Mouse (Mus musculus) cerebellum, adult 2 months (tissue): Measurements from ENCODE around the gene Vat1. TPM values are rescaled to one million over a fixed set of nuclear protein-coding genes. Genes with fewer than 3 reads are reported as not detected.

Experiments
- DNase-seq, 2 experiments: peaks; one replicate each; pipeline ENCODE4 v3.0.0; 2021
- H3K27ac ChIP-seq: fragments of 200-500 bp; 2 replicates; pipeline ENCODE4 v1.5.1; 2012; ENCODE audit warnings: low read length, control low read depth, inconsistent platforms; ENCODE audit not compliant: insufficient read depth
- H3K27me3 ChIP-seq: fragments of 200-500 bp; 2 replicates; pipeline ENCODE4 v1.6.1; 2012; ENCODE audit warnings: inconsistent platforms, mild to moderate bottlenecking, low read length, moderate library complexity; ENCODE audit not compliant: control insufficient read depth, insufficient read depth
- H3K4me1 ChIP-seq: fragments of 200-500 bp; 2 replicates; pipeline ENCODE4 v1.6.1; 2011; ENCODE audit warnings: low read length; ENCODE audit not compliant: control insufficient read depth, insufficient read depth
- H3K4me3 ChIP-seq: fragments of 200-500 bp; replicated peaks from 2 replicates; pipeline ENCODE3; 2011; ENCODE audit warnings: mild to moderate bottlenecking, low read depth, low read length, control low read depth; ENCODE audit not compliant: insufficient read depth
- CTCF ChIP-seq: fragments of 200-500 bp; IDR thresholded peaks from 2 replicates; pipeline ENCODE4 v1.5.1; 2011; ENCODE audit warnings: low read depth, mild to moderate bottlenecking, control low read depth, low read length, moderate library complexity, borderline replicate concordance; ENCODE audit not compliant: insufficient read depth
- POLR2A ChIP-seq: fragments of 200-500 bp; IDR thresholded peaks from 2 replicates; pipeline ENCODE4 v1.6.1; 2011; ENCODE audit warnings: low read length, control low read depth, borderline replicate concordance; ENCODE audit not compliant: insufficient read depth
- WGBS: fragments of 180-500 bp; shearing (Covaris S2); methylation state at CpG from one replicate; pipeline ENCODE4 v1.1.7; 2018; 5-methylcytosine and 5-hydroxymethylcytosine counted together
- polyA plus RNA-seq: library from polyadenylated mRNA; depleted of rRNA; stranded (reverse); fragments of >200 nt; gene quantifications from 2 replicates; pipeline ENCODE4 v1.2.3, GENCODE M21; 2012; rRNA removed

The Vat1 gene
- 44.6 and 49.2 TPM in 2 replicates for polyA plus RNA-seq

DNA sequence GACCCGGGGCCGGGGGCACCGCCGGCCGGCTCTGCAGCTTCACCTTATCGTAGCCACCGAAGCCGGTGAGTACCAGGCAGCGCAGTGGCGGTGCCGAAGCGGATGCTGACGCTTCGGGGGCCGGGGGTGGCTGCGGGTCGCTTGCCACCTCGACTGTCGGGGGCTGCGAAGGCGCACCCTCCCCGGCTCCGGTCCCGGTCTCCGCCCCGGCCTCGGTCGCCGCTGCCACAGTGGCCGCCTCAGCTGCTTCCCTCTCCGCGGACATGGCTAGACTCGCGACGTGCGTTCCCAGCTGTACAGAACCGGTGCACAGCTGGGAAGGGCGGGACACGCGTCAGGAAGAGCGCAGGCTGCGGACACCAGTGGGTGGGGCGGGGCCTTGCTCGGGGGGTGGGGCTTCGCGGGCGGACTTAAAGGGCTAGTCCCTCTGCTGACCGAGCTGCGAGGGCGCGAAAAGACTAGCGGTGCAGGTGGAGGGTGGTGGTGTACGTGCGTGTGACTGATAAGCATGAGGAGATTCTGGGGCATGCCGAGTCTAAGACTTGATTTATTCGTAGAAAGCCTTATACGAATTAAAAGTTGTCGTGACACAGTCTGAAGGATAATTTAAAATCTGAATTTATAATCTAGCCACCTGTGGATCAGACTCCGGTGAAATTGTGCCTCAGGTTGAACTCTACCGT lies at the start of gene Vat1:
TSS of gene Vat1 (minus strand) at position 362 of the 683 bp plus-strand sequence.
- Histone ChIP-seq H3K4me3 (peak within 1 kb of the TSS; percentile 71), H3K27ac (no peak within 1 kb of the TSS), H3K4me1 (no peaks in the 10 kb centered on the region), H3K27me3 (no peaks in the 10 kb centered on the region)
- WGBS, result 1% methylated on average over 60 of the region's 60 CpGs
- DNase-seq, result peak; percentile 60 to 66
- TF ChIP-seq POLR2A, result no peak
- no peak for TF ChIP-seq CTCF

DNA sequence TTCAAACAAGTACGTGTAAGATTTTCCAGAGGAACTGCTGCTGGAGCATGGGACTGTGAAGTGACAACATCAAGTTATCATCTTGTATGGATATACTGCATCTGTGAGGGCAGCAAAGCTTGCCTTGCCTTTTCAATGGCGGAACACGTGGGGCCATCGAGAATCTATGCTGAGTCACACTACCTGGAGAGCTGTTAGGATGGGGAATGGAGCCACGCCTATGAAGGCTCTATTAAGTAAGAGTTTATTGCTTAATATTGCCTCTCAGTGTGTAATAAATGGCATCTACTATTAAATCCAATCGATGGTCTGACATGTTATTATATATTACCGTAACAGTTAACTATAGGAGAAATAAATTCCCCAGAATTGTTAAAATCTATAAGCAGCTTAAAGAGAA lies 41.1 kb upstream of the Vat1 start:
- Histone ChIP-seq H3K4me1 (no peaks in the 10 kb centered on the region), H3K27me3 (no peaks in the 10 kb centered on the region), H3K4me3 (no peak overlapping the region), H3K27ac (no peak overlapping the region)
- WGBS, result 93% methylated on average over 7 of the region's 7 CpGs
- TF ChIP-seq CTCF, result no peak
- TF ChIP-seq POLR2A, result no peak
- no peak for DNase-seq

DNA sequence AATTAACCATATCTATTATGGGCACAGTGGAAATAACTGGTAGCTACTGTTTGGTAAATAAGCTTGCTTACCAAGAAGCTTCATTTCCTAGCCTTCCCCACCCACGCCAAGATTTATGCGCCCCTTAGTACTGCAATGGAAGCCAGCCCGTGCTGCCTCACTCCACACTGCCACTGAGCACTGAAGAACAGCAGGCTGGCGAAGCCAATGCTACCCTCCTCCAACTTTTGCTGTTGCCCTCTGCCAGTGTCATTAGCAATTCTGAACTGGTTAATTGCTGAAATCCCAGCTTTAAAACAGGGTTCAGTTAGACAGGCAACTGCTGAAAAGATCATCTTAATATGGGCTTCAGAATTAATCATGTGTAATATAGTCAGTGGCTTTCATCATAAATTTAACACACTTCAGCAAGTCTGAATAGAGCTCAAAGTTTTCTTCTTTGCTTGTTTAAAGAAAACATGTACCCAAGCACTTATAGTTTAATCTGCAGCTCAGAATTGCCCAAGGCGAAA lies 40.3 kb upstream of the Vat1 start:
- Histone ChIP-seq H3K27ac (no peak overlapping the region), H3K27me3 (no peaks in the 10 kb centered on the region), H3K4me3 (no peak overlapping the region), H3K4me1 (no peaks in the 10 kb centered on the region)
- 55% methylated on average over 5 of the region's 5 CpGs for WGBS
- TF ChIP-seq POLR2A (no peak), CTCF (no peak)
- DNase-seq, result no peak

DNA sequence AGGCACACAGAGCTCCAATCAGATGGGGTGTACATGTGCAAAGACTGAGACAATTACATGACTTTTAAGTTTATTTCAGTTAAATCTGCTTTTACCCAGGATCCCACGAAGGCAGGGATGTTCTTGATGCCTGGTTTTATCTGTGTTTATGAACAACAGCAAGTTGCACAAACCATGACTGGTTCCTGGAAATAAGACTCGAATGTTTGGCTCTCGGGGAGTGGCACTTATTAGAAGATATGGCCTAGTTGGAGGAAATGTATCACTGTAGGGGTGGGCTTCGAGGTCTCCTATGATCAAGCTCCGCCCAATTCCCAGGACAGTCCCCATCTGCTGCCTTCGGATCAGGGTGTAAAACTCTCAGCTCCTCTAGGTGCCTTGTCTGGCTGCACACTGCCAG lies 20.1 kb upstream of the Vat1 start:
- H3K27me3 ChIP-seq, result no peaks in the 10 kb centered on the region
- TF ChIP-seq POLR2A, result no peak
- TF ChIP-seq CTCF, result no peak
- H3K27ac ChIP-seq, result no peak overlapping the region
- H3K4me3 ChIP-seq, result no peak overlapping the region
- 65% methylated on average over 6 of the region's 6 CpGs for WGBS
- H3K4me1 ChIP-seq, result no peaks in the 10 kb centered on the region
- DNase-seq, result no peak

DNA sequence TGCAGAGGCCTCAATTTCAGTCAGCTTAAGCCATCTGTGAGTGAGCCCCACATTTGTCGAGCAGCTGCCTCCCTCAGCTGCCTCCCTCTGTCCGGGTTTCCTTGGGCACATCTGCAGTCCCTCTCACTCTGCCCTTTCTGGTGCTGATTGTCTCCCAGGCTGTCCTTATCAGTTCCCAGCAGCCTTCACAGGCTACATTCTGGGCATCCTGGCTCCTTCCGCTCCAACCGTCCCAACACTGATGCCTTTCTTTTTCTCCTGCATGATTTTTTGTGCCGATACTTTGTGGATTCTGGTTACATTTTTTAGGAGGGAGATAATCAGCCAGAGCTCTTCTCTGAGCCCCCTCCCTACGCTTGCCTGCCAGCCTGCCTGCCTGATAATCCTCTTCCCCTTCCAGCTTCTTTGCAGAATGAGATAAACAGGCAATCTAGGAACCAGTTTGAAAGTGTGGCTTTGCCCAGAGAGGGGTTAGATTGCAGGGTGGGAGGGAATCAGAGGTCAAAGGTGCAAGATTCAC lies 19.5 kb upstream of the Vat1 start:
- H3K4me1 ChIP-seq, result no peaks in the 10 kb centered on the region
- 54% methylated on average over 6 of the region's 6 CpGs for WGBS
- H3K4me3 ChIP-seq, result no peak overlapping the region
- H3K27me3 ChIP-seq, result no peaks in the 10 kb centered on the region
- no peak for TF ChIP-seq POLR2A
- no peak for TF ChIP-seq CTCF
- DNase-seq, result no peak
- H3K27ac ChIP-seq, result no peak overlapping the region

DNA sequence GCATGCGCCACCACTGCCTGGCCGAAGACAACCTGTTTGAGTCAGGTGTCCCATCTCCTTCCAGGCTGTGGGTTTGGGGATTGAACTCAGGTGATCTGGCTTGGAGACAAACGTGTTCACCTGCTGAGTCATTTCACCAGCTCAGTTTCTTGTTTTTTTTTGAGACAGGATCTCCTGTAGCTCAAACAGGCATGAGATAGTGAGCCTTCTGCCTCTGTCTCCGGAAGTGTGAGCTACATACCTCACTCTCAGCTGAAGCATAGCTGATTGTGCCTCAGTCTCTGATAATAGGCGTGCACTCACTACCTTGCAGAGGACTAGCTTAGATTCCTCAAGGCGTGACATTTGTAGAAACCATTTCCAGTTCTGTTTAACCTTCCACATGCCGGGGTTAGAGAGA lies 18.8 kb upstream of the Vat1 start:
- TF ChIP-seq CTCF, result no peak
- TF ChIP-seq POLR2A, result no peak
- Histone ChIP-seq H3K27ac (no peak overlapping the region), H3K4me3 (no peak overlapping the region), H3K27me3 (no peaks in the 10 kb centered on the region), H3K4me1 (no peaks in the 10 kb centered on the region)
- 88% methylated on average over 7 of the region's 7 CpGs for WGBS
- no peak for DNase-seq

DNA sequence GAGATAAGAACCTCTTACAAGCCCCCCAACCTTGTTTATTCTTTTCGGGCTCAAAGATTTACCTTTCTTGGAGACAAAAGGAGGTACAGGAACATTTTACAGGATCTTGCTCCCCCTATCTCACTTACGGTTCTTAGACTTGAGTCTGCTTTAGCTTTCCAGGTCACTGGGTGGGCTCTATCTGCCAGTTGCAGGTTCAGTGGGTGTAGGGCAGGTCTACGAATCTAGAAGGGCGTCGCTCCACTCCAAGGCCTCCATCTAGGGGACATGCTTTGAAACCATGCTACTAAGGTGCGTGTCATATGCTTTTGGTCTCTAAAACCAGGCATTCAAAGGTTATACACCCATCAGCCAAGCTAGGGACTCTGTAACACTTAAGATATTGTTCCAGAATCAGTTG lies 18.2 kb upstream of the Vat1 start:
- no peak overlapping the region for H3K4me3 ChIP-seq
- H3K4me1 ChIP-seq, result no peaks in the 10 kb centered on the region
- no peaks in the 10 kb centered on the region for H3K27me3 ChIP-seq
- 81% methylated on average over 6 of the region's 6 CpGs for WGBS
- no peak for TF ChIP-seq POLR2A
- TF ChIP-seq CTCF, result no peak
- DNase-seq, result no peak
- H3K27ac ChIP-seq, result no peak overlapping the region

DNA sequence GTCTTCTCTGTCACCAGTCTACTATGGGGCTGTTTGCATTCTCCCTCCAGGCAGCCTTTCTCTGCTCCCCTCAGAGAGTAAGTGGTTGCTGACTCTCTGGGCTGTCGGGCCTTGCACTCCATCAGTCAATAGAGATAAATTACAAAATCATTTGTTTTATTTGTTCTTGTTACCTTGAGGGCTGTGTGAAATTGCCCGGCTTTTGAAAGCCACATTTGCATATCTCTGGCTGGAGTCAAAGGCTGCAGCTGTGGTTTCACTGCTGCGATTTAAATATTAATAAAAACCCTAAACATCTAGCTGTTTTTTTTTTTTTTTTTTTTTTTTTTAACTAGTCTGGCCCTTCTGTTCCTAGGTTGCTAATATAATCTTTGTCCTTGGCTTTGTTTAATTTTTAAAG lies 17.8 kb upstream of the Vat1 start:
- Histone ChIP-seq H3K27ac (no peak overlapping the region), H3K27me3 (no peaks in the 10 kb centered on the region), H3K4me3 (no peak overlapping the region), H3K4me1 (no peaks in the 10 kb centered on the region)
- DNase-seq, result no peak
- no peak for TF ChIP-seq POLR2A
- no peak for TF ChIP-seq CTCF
- 34% methylated on average over 3 of the region's 3 CpGs for WGBS
